Mouse (Mus musculus) adrenal gland, postnatal 36 days (tissue): Measurements from ENCODE around the gene Olfr145. TPM values are rescaled to one million over a fixed set of nuclear protein-coding genes. Genes with fewer than 3 reads are reported as not detected.

Experiments used
- DNase-seq, 2 experiments: peaks; one replicate each; pipeline ENCODE4 v3.0.0; 2021; ENCODE audit warnings: mixed read lengths in 1 of 2
- long read RNA-seq, 2 experiments: library from polyadenylated mRNA; stranded (forward); transcript quantifications; one replicate each; pipeline ENCODE4 v2.0.0; 2021; ENCODE audit warnings: borderline sequencing depth in 2 of 2
- total RNA-seq, 2 experiments: library from RNA; stranded (reverse); gene quantifications; 2 replicates each; pipeline ENCODE4 v1.2.3; 2021

Olfr145 gene
- total RNA-seq: not detected
- long read RNA-seq, experiment 1: 0 reads
- long read RNA-seq, experiment 2: 0 reads

DNA sequence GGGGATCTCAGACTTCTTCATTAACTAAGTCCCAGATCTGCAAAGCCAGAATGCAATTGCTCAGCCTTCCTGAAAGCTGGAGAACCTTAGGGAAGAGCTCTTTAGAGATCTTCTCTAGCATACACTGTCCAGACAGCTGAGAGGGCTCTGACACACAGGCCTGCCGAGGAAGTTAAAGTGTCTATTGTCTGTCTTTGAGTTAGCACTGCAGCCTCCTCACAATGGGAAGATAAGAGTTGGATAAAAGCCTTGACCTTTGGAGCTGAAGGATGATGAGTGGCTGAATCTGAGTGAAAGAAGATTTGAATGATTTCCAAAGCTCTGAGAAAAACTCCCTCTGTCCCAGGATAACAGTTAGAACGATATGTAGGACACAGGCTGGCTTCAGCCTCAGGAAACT, at the start of gene Olfr145:
Gene Olfr145, plus strand, starts transcription at position 64 of the 400 bp plus-strand sequence.
- DNase-seq: peak; percentile 22 to 38

DNA sequence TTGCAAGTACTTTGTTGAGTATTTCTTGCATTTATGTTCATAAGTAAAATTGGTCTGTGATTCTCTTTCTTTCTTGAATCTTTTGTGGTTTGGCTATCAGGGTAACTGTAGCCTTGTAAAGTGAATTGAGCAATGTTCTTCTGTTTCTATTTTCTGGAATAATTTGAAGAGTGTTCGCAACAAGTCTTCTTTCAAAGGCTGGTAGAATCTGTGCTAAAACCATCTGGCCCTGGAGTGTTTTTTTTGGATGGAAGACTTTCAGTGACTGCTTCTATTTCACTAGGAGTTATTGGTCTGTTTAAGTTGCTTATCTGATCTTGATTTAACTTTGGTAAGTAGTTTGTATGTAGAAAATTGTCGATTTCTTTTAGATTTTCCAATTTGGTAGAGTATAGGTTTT, 47.3 kb upstream of the Olfr145 start:
- no peak for DNase-seq

DNA sequence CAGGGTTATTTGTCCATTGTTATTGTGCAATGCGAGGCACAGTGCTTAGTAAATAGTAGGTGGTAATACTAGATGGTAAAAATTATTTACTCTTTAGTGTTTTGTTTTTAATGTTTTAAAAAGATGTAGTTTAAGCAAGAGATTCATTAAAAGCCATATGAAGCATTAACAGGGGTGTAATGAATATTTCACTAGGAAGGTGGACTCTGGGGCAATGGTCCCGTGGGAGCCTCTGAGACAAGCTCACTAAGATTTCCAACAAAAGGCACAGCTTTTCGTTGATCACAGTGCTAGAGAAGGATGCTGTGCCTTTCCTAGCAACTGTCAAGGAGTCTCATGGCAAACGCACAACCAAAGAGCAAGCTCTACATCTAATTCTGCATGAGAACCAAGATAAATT, 42.6 kb upstream of the Olfr145 start, which contains the start of gene Olfr877:
Gene Olfr877, plus strand, starts transcription at position 301 of the 400 bp plus-strand sequence.
- no peak for DNase-seq

DNA sequence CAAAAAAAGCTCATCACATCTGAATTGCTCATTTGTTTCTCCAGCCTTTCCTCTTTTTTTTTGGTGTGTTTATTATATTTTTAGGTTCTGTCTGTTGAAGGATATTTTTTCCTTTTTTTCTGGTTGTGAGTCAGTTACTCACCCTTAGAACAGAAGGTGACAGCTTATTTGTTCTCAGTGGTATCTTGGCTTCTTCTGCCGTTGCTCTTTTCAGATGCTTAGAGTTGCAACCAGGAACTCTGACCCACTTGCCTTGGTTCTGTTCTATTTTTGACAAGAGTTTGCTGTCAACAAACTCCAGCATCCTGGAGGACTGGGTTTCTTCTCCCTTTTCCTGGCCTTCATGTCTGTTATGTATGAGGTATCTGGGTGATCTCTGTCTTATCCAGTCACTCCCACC, 33.2 kb upstream of the Olfr145 start:
- no peak for DNase-seq

DNA sequence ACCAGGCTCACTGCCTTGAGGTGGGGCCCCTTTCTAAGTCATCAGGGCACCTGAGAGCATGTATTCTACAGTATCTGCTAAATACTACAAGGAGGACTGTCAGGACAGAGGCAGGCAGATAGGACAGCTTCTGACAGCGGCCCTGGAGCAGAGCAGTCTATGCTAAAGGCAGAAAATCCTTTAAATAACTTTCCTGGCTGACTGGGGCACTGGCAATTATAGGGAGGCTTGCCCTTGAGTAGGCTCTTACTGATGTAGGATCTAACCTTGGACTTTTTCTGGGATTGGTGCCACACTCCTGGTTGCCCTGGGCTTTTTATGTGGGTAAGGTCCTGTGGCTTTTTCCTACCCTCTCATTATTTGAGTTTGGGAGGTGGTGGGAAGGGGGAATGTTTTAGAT, 26.3 kb upstream of the Olfr145 start:
- DNase-seq: peak; percentile 45 to 56

DNA sequence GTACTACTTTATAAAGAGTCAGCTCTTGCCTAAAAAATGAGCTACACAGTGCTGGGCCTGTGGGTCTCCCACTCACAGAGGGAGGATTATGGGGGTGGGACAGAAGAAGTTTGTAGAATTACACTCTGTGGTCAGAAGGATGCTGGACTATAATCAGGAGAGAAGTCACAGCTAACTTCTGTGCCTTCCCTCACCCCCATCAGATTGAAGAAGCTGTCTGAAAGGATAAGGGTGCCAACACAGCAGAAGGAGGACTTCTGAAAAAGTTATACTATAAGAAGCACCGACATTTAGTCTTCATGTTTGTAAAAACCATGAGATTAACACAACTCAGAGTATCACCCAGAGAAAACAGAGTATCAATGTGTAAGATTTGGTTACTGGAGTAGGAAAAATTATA, 25.4 kb upstream of the Olfr145 start:
- no peak for DNase-seq

DNA sequence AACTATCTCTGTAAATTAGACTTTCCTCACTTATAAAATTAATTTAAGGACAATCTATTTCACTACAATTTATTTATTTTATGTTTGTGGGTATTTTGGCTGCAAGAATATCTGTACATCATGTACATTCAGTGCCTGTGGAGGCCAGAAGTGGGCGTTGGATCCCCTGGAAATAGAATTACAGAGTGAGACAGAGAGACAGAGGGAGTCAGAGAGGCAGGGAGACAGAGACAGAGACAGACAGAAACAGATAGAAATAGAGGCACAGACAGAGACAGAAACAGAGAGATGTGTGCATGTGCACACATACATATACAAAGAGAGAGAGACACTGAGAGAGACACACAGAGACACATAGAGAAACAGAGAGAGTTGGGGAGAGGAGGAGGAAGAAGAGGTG, 25.0 kb upstream of the Olfr145 start:
- DNase-seq: no peak

DNA sequence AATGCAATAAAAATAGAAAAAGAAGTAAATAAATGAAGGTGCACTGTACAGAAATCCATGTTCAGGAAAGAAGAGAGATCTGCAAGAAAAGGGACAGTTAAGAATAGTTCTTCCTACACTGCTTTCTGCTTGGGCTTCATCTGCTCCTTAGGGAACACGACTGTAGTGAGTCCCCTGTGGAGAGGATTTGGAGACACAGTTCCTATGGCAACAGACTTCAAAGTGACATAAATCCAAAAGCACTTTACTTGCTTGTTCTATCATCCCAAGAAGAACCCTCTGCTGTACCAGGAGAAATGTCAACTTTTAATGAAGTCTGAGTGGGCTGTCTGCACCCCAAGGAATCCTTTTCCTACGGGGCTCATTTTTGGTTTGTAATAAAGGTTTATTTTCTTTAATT, 5.6 kb upstream of the Olfr145 start:
- no peak for DNase-seq

DNA sequence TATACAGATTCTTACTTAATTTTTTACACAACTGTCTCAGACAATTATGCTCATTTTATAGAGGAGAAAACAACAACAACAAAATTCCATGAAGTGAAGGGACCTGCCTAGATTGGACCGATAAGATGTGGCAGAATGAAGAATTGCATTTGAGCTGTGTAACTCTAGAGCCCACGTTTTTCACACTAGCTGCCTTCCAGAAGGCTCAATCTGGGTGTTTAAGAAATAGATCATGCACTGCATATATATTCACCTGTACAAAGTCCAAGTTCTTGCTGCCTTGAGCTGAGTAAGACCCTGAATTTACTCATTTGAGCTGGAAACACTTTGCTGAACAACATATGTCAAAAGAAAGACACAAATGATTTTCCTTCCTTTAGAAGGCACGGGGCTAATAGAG, 9.0 kb downstream of the Olfr145 start:
- no peak for DNase-seq

DNA sequence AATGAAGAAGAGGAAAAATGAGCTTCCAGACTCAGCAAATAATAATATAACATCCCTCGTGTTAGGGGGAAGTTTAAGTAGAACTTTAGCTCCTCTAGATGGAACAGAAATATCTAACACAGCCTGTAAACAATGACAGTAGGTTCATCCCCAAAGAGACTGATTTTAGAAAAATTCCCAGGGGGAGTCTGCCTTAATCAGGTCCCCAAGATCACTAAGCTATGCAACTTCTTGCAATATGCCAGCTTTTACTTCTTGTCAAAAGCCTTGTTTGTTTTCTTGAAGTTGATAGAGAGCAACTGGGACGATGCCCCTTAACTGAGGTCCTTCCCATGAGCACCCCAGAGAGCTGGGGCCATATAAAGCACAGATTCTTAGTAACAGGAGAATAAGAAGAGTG, 21.0 kb downstream of the Olfr145 start, which contains the start of gene Olfr878:
Gene Olfr878, plus strand, starts transcription at position 301 of the 400 bp plus-strand sequence.
- no peak for DNase-seq

DNA sequence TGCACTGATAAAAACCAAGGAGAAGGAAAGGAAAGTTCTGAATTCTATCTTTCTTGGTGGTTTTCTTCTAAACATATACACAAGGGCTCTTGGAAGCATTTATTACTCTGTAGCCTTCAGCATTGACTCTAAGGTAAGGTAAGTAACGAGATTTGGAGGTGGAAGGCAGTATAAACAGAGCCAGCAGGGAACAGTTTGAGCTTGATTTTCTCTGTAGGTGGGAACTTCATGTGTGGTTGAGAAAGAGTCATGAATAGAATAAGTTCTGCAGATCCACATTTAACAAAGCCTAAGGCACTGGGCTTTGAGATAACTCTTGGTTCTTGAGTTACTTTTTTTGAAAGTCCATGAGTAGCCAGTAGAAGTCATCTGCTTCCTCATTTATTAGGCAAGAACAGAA, 21.5 kb downstream of the Olfr145 start:
- no peak for DNase-seq

DNA sequence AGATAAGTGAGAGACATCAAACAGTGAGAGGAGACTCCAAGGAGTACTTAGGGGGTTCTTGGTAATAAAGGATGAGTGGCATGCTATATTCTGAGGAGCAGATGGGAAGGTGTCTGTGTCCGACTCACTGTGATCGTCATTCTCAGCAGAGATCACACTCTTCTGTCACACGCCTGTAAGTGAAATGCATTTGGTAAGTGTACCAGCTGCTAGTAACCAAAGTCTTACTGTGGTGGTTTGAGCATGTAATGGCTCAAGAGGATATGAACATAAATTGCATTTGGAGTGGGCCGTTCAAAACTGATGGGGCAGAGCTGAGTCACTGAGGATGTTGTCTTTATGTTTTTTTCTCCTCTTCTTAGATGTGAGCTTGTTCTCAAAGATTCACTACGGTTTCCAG, 27.7 kb downstream of the Olfr145 start:
- DNase-seq: no peak

DNA sequence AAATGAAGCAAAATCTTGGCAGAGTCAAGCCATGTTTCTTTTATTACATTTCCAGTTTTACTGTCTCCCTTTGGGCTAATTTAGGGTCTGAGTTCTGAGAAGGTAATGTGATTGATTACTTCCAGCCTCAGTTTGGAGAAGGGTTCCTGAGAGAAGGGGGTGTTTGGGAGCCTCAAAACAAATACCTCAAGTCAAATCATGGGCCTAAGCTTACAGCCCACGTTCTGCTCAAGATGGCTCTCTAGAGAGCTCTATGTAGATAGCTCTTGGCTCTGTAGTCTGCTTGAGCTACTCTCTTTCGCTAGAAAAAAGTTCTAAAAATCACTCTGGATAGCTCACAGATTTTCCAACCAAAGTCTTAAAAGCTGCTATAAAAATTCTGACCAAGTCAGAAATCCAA, 28.9 kb downstream of the Olfr145 start:
- no peak for DNase-seq

DNA sequence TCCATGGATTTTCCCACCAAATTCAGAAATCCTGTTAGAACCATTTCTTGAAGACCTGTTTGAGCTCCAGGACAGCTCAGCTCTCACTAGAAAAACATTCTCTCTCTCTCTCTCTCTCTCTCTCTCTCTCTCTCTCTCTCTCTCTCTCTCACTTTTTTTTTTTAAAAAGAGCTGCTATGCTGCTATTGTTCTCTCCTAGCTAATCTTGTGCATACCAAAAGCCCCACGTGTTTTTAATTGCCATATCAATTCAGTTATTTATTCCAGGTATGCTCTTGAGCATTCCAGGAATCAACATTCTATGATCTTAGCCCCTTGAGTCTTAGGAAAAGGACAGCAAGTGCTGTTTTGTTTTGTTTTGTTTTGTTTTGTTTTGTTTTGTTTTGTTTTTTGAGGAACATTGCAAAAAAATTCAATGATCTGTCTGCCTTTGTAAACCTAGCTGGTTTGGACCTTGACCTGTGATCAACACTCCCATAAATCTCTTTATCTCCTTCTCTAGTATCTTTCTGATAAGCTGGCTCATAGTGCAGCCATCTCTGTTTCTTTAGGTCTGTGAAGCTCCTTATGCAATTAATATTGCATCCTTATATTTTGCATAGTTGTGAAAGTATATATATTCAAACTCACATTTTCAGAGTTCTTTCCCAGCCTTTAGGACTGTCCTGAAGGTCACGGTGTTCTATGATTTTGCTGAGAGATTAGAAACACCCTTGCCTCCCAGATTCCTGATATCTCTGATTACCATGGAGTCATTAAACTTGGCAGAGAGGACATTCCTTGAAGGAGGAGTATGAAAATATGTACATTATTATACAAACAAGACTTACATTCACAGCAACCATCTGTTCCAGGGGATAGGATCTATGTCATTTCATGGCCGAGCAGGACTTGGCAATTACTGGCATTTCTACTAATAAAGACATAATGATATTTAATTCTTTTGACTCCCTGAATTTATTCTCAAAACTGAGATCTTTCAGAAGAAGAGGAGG, 29.8 kb downstream of the Olfr145 start:
- DNase-seq: no peak

DNA sequence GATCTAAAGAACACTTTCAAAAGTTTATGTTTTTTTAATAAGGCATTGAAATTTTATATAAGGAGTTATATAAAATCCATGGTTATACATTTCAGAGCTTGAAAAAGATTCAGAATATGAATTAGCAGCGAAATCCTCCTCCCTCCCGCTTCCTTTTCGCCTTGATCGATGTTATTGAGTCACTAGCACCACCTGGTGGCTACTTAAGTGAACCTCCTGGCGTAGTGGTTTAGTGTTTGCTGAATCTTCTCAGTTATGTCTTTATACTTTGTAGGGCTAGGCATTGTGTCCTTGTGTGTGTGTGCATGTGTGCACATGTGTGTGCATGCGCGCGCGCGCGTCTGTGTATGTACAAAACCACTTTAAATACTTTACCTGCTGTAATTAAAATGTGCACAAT, 36.0 kb downstream of the Olfr145 start:
- DNase-seq: peak; percentile 47 to 66

DNA sequence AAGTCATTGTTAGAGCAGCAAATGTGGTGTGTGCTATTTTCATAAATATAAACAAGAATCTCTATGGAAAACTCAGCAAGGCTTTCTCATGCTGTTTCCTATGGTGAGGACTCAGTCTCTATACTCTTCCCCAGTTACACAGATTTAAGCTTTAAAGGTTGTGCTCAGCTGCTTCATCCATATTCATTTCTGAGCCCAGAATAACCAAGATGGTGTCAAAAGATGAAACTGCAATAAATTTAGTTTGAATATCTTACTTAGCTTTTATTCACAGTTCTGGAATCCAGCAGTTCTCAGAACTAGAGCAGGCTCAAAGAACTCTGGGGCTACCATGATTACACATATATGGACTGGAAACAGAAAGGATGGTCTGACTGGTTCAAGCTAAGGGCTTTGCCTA, 37.6 kb downstream of the Olfr145 start:
- DNase-seq: no peak

DNA sequence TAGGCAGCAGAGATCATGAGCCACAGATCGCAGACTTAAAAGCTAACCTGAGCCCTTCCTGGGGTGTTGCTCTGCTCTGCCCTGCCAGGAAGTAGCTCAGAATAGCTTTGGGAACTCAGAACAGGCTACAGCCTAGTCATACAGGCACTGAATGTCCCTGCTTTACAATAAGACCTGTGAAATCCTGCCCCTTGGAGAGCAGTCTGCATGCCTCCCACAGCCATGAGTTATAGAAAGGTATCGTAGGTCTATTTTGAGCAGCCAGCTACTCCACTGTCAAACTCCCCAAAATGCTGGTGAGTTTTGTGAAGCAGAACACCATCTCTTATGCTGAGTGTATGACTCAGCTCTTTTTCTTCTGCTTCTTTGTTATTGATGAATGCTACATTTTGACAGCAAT, 44.6 kb downstream of the Olfr145 start:
- DNase-seq: no peak

Other genes with a start within 250 kb of the Olfr145 start
- gene Tbrg1, start 239.4 kb upstream of the Olfr145 start, total RNA-seq: 10 to 100 TPM; 82.0 to 91.9 TPM
- under 1 TPM in 1 of 2 experiments, not detected in 1; 0.16 TPM for gene Panx3, start 227.5 kb upstream of the Olfr145 start, total RNA-seq
- not detected for gene Olfr160, start 180.5 kb upstream of the Olfr145 start, total RNA-seq
- gene Olfr874, start 151.6 kb upstream of the Olfr145 start, total RNA-seq: not detected
- gene Olfr875, start 124.9 kb upstream of the Olfr145 start, total RNA-seq: not detected
- not detected for gene Olfr876, start 93.7 kb upstream of the Olfr145 start, total RNA-seq
- 1 to 10 TPM in 1 of 2 experiments, not detected in 1; 1.1 TPM for gene Olfr877, start 42.5 kb upstream of the Olfr145 start, total RNA-seq
- not detected for gene Olfr878, start 21.1 kb downstream of the Olfr145 start, total RNA-seq
- gene Olfr881, start 95.1 kb downstream of the Olfr145 start, total RNA-seq: not detected
- not detected for gene Olfr883, start 129.1 kb downstream of the Olfr145 start, total RNA-seq
- gene Olfr884, start 149.8 kb downstream of the Olfr145 start, total RNA-seq: not detected
- not detected for gene Olfr885, start 164.6 kb downstream of the Olfr145 start, total RNA-seq
- gene Olfr887, start 187.3 kb downstream of the Olfr145 start, total RNA-seq: not detected
- not detected for gene Olfr888, start 211.4 kb downstream of the Olfr145 start, total RNA-seq
- under 1 TPM; 0.13 to 0.66 TPM for gene Olfr889, start 218.5 kb downstream of the Olfr145 start, total RNA-seq
- gene Olfr890, start 245.8 kb downstream of the Olfr145 start, total RNA-seq: not detected